Mouse (Mus musculus) layer of hippocampus, adult 2 months (tissue): Measurements from ENCODE around the gene Msto1. TPM values are rescaled to one million over a fixed set of nuclear protein-coding genes. Genes with fewer than 3 reads are reported as not detected.
"Not testable (repeated sequence)": the region's sequence is repeated elsewhere in the genome, so short reads cannot be mapped to it uniquely, and the experiment has no call there.

Experiments used
- DNase-seq, 2 experiments: peaks; one replicate each; pipeline ENCODE4 v3.0.0; 2022; ENCODE audit warnings: low spot score in 2 of 2
- H3K27ac ChIP-seq: fragments of 200-600 bp; 2 replicates; pipeline ENCODE4 v1.8.1; 2022
- H3K4me3 ChIP-seq: fragments of 200-600 bp; 2 replicates; pipeline ENCODE4 v1.8.1; 2022; ENCODE audit warnings: mild to moderate bottlenecking
- CTCF ChIP-seq: fragments of 200-600 bp; conservative IDR thresholded peaks from 2 replicates; pipeline ENCODE4 v1.8.1; 2022; ENCODE audit warnings: antibody characterized with exemption, mild to moderate bottlenecking, moderate library complexity
- long read RNA-seq, 2 experiments: library from polyadenylated mRNA; stranded (forward); transcript quantifications; one replicate each; pipeline ENCODE4 v2.0.0; 2021; ENCODE audit warnings: borderline mapping rate in 2 of 2
- total RNA-seq, 2 experiments: library from RNA; stranded (reverse); gene quantifications; 2 replicates each; pipeline ENCODE4 v1.2.3; 2021

Gene Msto1
- total RNA-seq = 10 to 100 TPM; 22.5 to 25.0 TPM
- long read RNA-seq, experiment 1, transcript Msto1-202 (14 exons, 1,875 nt) = major isoform, 23 of 41 reads
- long read RNA-seq, experiment 1, partial matches to known transcripts = 0 of 41 reads
- long read RNA-seq, experiment 1, other reads (novel, unspliced or antisense) = 18 of 41 reads
- long read RNA-seq, experiment 2, transcript Msto1-202 (14 exons, 1,875 nt) = major isoform, 27 of 46 reads
- long read RNA-seq, experiment 2, partial matches to known transcripts = 9 of 46 reads
- long read RNA-seq, experiment 2, other reads (novel, unspliced or antisense) = 10 of 46 reads

GRCm38 (mm10) chr3:88913511-88914383 lies at the start of gene Msto1:
Msto1 (minus strand) TSS chr3:88913999.
- peak; percentile 90 to 94 for DNase-seq
- TF ChIP-seq CTCF = peak; percentile 37
- H3K27ac ChIP-seq = peak within 1 kb of the TSS; percentile 94
- H3K4me3 ChIP-seq = peak within 1 kb of the TSS; percentile 96

DNA sequence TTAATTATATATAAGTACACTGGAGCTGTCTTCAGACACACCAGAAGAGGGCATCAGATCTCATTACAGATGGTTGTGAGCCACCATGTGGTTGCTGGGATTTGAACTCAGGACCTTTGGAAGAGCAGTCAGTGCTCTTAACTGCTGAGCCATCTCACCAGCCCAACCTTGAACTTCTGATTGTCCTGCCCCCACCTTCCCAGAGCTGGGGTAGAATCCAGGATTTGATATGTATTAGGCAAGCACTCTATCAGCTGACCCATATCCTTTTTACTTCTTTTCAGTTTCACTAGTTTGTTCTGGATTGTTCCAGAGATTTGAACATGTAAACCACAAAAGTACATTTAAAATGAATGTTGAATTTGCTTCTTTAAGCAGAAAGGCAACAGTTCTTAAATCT lies 49.4 kb upstream of the Msto1 start:
- H3K4me3 ChIP-seq, DNase-seq, H3K27ac ChIP-seq: not testable (repeated sequence)

DNA sequence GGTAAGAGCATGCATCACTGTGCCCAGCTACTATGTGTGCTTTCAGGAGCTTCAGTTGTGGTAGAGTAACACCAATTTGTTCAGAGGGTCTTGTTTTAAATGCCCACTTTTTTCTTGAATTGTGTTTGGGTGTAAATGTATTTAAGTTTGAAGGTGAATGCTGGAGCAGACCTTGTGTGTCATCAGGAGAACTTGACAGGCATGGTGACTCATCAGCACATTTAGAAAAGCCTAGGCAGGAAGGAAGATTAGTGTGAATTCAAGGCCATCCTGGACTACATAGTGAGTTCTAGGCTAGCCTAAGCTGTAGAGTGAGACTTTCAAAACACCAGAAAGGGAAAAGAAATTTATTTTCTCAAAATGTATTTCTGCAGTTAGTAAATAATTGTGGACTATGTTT lies 39.9 kb upstream of the Msto1 start:
- H3K4me3 ChIP-seq = no peak overlapping the region
- TF ChIP-seq CTCF = no peak

GRCm38 (mm10) chr3:88953246-88953645 lies 39.4 kb upstream of the Msto1 start:
- TF ChIP-seq CTCF = no peak
- no peak for DNase-seq
- no peak overlapping the region for H3K27ac ChIP-seq
- H3K4me3 ChIP-seq = no peak overlapping the region

More for the DNA sequence above, 39.9 kb upstream of the Msto1 start:
- no peak overlapping the region for H3K27ac ChIP-seq
- DNase-seq = no peak

GRCm38 (mm10) chr3:88951327-88951800 lies 37.6 kb upstream of the Msto1 start:
- H3K27ac ChIP-seq = peak overlapping the region; percentile 99
- peak overlapping the region; percentile 84 for H3K4me3 ChIP-seq
- TF ChIP-seq CTCF = no peak
- DNase-seq = no peak

GRCm38 (mm10) chr3:88950576-88951326 lies 37.0 kb upstream of the Msto1 start, which contains the start of the genes Ash1l and Dap3:
Ash1l (plus strand) TSS chr3:88950622.
Dap3 (minus strand) TSS chr3:88951181.
- peak within 1 kb of the TSS; percentile 99 for H3K27ac ChIP-seq
- peak within 1 kb of the TSS; percentile 84 for H3K4me3 ChIP-seq
- peak; percentile 73 for TF ChIP-seq CTCF
- DNase-seq = peak; percentile 46 to 69

GRCm38 (mm10) chr3:88949786-88950575 lies 36.2 kb upstream of the Msto1 start:
- Histone ChIP-seq H3K4me3 (peak overlapping the region; percentile 84), H3K27ac (peak overlapping the region; percentile 99)
- no peak; the same call in 1 of the 2 replicates for TF ChIP-seq CTCF
- peak; percentile 84 to 85 for DNase-seq

- no peak for TF ChIP-seq CTCF
- H3K4me3 ChIP-seq = no peak overlapping the region
- no peak overlapping the region for H3K27ac ChIP-seq
- no peak for DNase-seq
Observed at GRCm38 (mm10) chr3:88944109-88944508, 30.3 kb upstream of the Msto1 start.

- no peak for TF ChIP-seq CTCF
Observed at GRCm38 (mm10) chr3:88942316-88942880, 28.6 kb upstream of the Msto1 start.

GRCm38 (mm10) chr3:88939749-88940148 lies 25.9 kb upstream of the Msto1 start:
- Histone ChIP-seq H3K27ac (no peak overlapping the region), H3K4me3 (no peak overlapping the region)
- DNase-seq = peak in 1 of 2 experiments; percentile 26
- peak; percentile 87 for TF ChIP-seq CTCF

More at GRCm38 (mm10) chr3:88942316-88942880, 28.6 kb upstream of the Msto1 start:
- Histone ChIP-seq H3K4me3 (no peak overlapping the region), H3K27ac (no peak overlapping the region)
- DNase-seq = no peak

GRCm38 (mm10) chr3:88939071-88939470 lies 25.3 kb upstream of the Msto1 start:
- 0 out of 2 replicates have a peak, but pooled peaks have one; percentile 11 for TF ChIP-seq CTCF
- H3K27ac ChIP-seq = no peak overlapping the region
- no peak overlapping the region for H3K4me3 ChIP-seq
- no peak for DNase-seq
